Mouse (Mus musculus) stomach, embryonic 14.5 days (tissue): ENCODE data around the gene Rpl38. TPM values are rescaled to one million over a fixed set of nuclear protein-coding genes. Genes with fewer than 3 reads are reported as not detected.
A peak's percentile ranks its signal among the peaks of the same experiment; 100 is the strongest.

Experiments
- ATAC-seq: fragments of 200-750 bp; cut with Nextera tagmentation; 2 replicates; pipeline ENCODE4 v1.8.0; 2017; ENCODE audit warnings: low read depth, moderate TSS enrichment; ENCODE audit not compliant: insufficient number of reproducible peaks, insufficient read depth, low FRiP score
- H3K27ac ChIP-seq: fragments of 300-500 bp; sonication (generic); 2 replicates; pipeline ENCODE4 v1.5.1; 2014; ENCODE audit warnings: mild to moderate bottlenecking, low read length, moderate library complexity, mixed read lengths
- H3K27me3 ChIP-seq: fragments of 300-500 bp; sonication (generic); 2 replicates; pipeline ENCODE4 v1.6.1; 2014; ENCODE audit warnings: low read length, control low read depth, mixed read lengths; ENCODE audit not compliant: control insufficient read depth, insufficient read depth
- H3K36me3 ChIP-seq: fragments of 300-500 bp; sonication (generic); 2 replicates; pipeline ENCODE4 v1.6.1; 2014; ENCODE audit warnings: mild to moderate bottlenecking, control low read depth, low read length, moderate library complexity, mixed read lengths; ENCODE audit not compliant: control insufficient read depth, insufficient read depth
- H3K4me1 ChIP-seq: fragments of 300-500 bp; sonication (generic); 2 replicates; pipeline ENCODE4 v1.6.1; 2014; ENCODE audit warnings: low read length, control low read depth, mixed read lengths; ENCODE audit not compliant: control insufficient read depth, insufficient read depth
- H3K4me2 ChIP-seq: fragments of 300-500 bp; sonication (generic); replicated peaks from 2 replicates; pipeline ENCODE4 v1.6.1; 2014; ENCODE audit warnings: low read depth, low read length, control low read depth
- H3K4me3 ChIP-seq: fragments of 300-500 bp; sonication (generic); 2 replicates; pipeline ENCODE4 v1.5.1; 2014; ENCODE audit warnings: low read depth, low read length, control low read depth
- H3K9ac ChIP-seq: fragments of 300-500 bp; sonication (generic); replicated peaks from 2 replicates; pipeline ENCODE4 v1.6.1; 2014; ENCODE audit warnings: low read depth, mild to moderate bottlenecking, control low read depth, low read length, moderate library complexity, mixed read lengths
- H3K9me3 ChIP-seq: fragments of 300-500 bp; sonication (generic); 2 replicates; pipeline ENCODE4 v1.6.1; 2016; ENCODE audit warnings: low read depth, low read length, control low read depth; ENCODE audit not compliant: control insufficient read depth
- WGBS: fragments of 180-500 bp; shearing (Covaris S2); extraction: QIAGEN DNeasy Blood & Tissue Kit; methylation state at CpG from one replicate; pipeline ENCODE4 v1.1.7; 2014; 5-methylcytosine and 5-hydroxymethylcytosine counted together
- polyA plus RNA-seq: library from polyadenylated mRNA; unstranded; fragments of >200 nt; fragmentation: Nextera tagmentation; extraction: Ambion mirVana; gene quantifications from 2 replicates; pipeline ENCODE4 v1.2.1, GENCODE M21; 2014

The Rpl38 gene
- polyA plus RNA-seq, 1 experiment from 2014 or later: 1,057 TPM

DNA sequence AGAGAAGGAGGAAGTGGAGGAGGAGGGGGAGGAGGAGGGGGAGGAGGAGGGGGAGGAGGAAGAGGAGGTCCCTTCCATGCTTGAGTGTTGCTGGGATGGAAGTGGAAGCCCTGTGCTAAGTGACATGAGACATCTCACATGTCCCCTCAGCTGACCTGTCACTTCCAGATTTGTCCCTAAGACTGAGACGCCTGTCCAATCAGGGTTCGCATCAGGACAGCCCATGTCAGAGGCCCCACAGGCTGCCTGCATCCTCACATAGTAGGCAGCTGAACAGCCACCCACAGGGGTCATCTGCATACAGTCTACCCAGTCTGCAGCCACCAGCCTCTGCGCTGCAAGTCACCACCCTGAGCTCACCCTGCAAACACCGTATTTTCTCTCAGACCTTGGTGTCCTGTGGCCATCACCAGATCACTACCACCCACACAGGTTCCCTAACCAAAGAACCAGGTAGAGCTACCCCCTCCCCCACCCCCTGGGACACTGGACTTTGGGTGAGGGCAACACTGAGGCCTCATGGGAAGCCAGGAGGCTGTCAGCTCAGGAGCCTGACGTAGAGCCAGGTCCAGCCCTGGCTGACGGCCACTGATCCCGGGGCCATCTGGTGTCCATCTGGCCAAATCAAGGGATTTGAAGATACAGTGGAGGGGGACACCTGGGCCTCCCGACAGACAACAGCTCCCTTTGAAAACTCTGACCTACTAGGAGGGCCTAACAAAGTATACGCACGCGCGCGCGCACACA, 16.5 kb downstream of the Rpl38 start:
- Histone ChIP-seq H3K36me3 (no peaks in the 10 kb centered on the region), H3K27ac (no peak overlapping the region), H3K4me2 (no peak overlapping the region), H3K9ac (no peak overlapping the region), H3K27me3 (no peaks in the 10 kb centered on the region), H3K9me3 (no peaks in the 10 kb centered on the region), H3K4me1 (peaks cover 22% of the 10 kb centered on the region), H3K4me3 (no peak overlapping the region)
- ATAC-seq: no peak
- 69% methylated on average over 14 of the region's 14 CpGs for WGBS

- no peak overlapping the region for H3K27ac ChIP-seq
- H3K4me2 ChIP-seq: no peak overlapping the region
- no peaks in the 10 kb centered on the region for H3K9me3 ChIP-seq
- ATAC-seq: no peak
- no peaks in the 10 kb centered on the region for H3K36me3 ChIP-seq
- peaks cover 16% of the 10 kb centered on the region for H3K4me1 ChIP-seq
- no peaks in the 10 kb centered on the region for H3K27me3 ChIP-seq
- no peak overlapping the region for H3K4me3 ChIP-seq
- 72% methylated on average over 9 of the region's 9 CpGs for WGBS
- H3K9ac ChIP-seq: no peak overlapping the region
Measured at GRCm38 (mm10) chr11:114685526-114686040, 17.3 kb downstream of the Rpl38 start.

DNA sequence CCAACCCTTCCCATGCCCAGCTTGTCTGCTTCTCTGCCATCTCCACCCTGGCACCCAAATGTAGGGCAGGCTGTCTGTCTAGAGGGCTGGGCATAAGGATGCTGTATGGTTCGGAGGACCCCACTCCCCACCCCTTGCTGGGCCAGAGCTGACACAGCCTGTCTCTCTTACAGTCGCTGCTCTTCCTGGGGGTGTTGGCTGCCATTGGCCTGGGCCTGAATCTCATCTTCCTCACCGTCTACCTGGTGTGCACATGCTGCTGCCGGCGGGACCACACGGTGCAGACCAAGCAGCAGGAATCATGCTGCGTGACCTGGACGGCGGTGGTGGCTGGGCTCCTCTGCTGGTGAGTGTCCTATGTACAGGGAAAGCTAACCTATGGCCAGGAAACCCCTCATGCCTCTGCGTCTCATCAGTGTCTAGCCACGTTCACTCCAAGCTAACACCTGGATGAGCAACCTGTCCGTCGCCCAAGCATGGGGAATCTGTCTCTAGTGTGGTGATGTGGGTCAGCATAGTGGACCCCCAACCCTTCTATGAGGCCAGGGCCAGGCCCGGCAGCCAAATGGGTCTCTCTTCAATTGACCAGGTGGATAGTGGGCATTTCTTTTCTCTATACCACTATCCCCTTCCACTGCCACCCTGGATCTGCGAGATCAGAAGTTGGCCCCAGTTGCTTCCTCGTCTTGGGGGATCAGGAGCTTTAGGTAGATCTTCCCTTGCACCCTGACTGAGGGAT, 18.1 kb downstream of the Rpl38 start:
- ATAC-seq: no peak
- Histone ChIP-seq H3K4me3 (no peak overlapping the region), H3K27me3 (no peaks in the 10 kb centered on the region), H3K27ac (no peak overlapping the region), H3K9ac (no peak overlapping the region), H3K9me3 (no peaks in the 10 kb centered on the region), H3K36me3 (no peaks in the 10 kb centered on the region), H3K4me1 (peaks cover 11% of the 10 kb centered on the region; the same call in 1 of the 2 replicates), H3K4me2 (no peak overlapping the region)
- 89% methylated on average over 16 of the region's 16 CpGs for WGBS

DNA sequence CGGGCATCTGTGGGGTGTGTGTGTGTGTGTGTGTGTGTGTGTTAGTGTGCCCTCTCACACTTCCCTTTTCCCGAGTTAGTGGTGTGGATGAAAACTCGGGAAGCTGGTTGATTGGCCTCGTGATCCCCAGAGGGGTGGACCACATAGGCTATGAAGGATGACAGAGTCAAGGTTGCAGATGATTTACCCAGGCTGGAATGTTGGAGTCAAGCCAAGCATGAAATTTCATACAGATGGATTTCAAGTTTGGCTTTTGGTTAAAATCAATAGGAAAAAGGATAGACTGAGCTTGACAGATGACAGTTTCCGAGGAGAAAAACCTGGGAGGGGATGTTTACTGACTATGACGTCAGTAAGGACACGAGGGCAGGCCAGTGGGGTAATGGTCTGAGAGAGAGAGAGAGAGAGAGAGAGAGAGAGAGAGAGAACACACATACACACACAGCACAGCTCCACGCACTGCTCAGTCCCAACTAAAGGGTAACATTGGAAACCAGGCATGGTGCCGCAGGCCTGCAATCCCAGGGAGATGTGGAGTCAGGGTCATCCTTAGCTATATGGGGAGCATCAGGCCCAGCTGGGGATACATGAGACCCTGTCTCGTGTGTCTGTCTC, 19.4 kb downstream of the Rpl38 start:
- H3K4me3 ChIP-seq: no peak overlapping the region
- no peak overlapping the region for H3K4me2 ChIP-seq
- WGBS: 28% methylated on average over 10 of the region's 10 CpGs
- no peaks in the 10 kb centered on the region for H3K27me3 ChIP-seq
- peak overlapping the region; percentile 52; the same call in 1 of the 2 replicates for H3K27ac ChIP-seq
- no peak overlapping the region for H3K9ac ChIP-seq
- peak; percentile 15; the same call in 1 of the 2 replicates for ATAC-seq
- H3K9me3 ChIP-seq: no peaks in the 10 kb centered on the region
- no peaks in the 10 kb centered on the region for H3K36me3 ChIP-seq
- peaks cover 11% of the 10 kb centered on the region; the same call in 1 of the 2 replicates for H3K4me1 ChIP-seq

GRCm38 (mm10) chr11:114688729-114689128, 20.4 kb downstream of the Rpl38 start:
- Histone ChIP-seq H3K4me1 (peaks cover 11% of the 10 kb centered on the region; the same call in 1 of the 2 replicates), H3K4me3 (no peak overlapping the region), H3K27me3 (no peaks in the 10 kb centered on the region), H3K9me3 (no peaks in the 10 kb centered on the region), H3K36me3 (no peaks in the 10 kb centered on the region), H3K9ac (no peak overlapping the region), H3K4me2 (no peak overlapping the region), H3K27ac (no peak overlapping the region)
- no peak for ATAC-seq
- 94% methylated on average over 2 of the region's 3 CpGs for WGBS

DNA sequence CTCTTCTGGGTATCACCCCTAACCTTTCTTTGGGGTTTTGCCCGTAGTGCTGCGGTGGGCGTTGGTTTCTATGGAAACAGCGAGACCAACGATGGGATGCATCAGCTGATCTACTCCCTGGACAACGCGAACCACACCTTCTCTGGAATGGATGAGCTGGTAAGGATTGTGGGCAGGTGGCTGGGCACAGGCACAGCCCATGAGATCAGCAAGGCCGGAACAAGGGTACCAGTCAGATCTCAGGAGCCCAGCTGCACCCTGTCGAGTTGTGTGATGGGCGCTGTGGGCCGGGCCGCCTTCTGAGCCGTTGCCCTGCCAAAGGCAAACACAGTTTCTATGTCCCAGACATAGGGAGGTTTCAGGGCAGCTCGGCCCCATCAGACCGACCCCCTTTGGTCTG, 21.9 kb downstream of the Rpl38 start:
- peaks cover 5% of the 10 kb centered on the region; the same call in 1 of the 2 replicates for H3K4me1 ChIP-seq
- H3K9me3 ChIP-seq: no peaks in the 10 kb centered on the region
- H3K4me2 ChIP-seq: no peak overlapping the region
- H3K27me3 ChIP-seq: no peaks in the 10 kb centered on the region
- no peak for ATAC-seq
- 85% methylated on average over 15 of the region's 15 CpGs for WGBS
- no peak overlapping the region for H3K9ac ChIP-seq
- H3K36me3 ChIP-seq: no peaks in the 10 kb centered on the region
- H3K27ac ChIP-seq: no peak overlapping the region
- H3K4me3 ChIP-seq: no peak overlapping the region

DNA sequence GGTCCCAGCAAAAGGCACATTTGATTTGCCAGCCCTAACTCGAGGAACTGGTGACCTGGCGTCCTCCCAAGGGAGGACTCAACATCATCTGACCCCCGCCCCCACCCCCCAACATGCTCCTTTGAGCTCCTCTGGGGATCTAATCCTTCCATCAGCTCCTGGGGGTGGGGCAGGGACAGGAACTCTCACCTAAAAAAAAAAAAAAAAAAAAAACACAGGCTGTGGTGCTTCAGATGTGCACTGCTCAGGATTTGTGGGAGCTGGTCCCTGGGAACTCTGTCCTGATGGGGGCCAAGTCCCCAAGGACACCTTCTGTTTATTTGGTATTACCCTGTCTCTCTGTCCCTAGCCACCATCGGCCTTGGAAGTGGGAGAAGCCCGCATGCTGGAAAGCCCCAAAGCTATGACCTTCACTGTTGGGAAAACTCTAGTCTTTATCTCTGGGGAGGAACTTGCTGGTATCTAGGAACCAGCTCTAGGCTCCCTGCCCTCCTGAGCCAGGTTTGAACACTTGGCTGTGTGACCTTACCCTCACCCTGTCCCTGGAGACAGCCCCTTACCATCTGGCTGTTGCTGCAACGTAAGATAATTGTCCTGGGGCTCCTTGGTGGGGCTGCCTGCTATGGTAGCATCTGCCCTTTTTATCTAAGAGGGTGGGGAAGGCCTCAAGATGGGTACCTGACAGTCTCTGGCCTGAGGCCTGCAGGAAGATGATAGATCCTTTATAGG, 23.3 kb downstream of the Rpl38 start:
- Histone ChIP-seq H3K9me3 (no peaks in the 10 kb centered on the region), H3K27ac (no peak overlapping the region), H3K4me2 (no peak overlapping the region), H3K36me3 (no peaks in the 10 kb centered on the region), H3K9ac (no peak overlapping the region), H3K4me1 (no peaks in the 10 kb centered on the region), H3K4me3 (no peak overlapping the region), H3K27me3 (no peaks in the 10 kb centered on the region)
- whole genome bisulfite sequencing: 59% methylated on average over 6 of the region's 6 CpGs
- no peak for ATAC-seq

DNA sequence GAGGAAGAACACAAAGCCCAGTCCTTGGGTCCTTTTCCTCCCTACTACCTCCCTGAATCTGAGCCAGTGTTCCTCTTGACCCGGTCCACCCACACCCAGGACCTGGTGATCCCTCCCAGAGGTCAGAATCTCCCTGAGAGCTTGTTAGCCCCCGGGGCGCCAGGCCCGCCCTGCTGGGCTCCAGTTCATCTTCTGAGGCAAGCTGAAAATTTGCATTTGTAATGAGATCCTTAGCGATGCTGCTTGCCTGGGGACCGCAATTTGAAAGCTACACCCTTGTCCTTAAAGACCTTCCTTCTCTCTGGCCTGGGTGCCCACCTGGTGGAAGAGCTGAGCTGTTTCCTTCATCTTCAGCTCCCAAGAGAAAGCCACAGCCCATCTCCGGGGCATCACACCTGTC, 24.3 kb downstream of the Rpl38 start:
- Histone ChIP-seq H3K9me3 (no peaks in the 10 kb centered on the region), H3K4me3 (no peak overlapping the region), H3K36me3 (no peaks in the 10 kb centered on the region), H3K4me2 (no peak overlapping the region), H3K27ac (no peak overlapping the region), H3K27me3 (no peaks in the 10 kb centered on the region), H3K4me1 (no peaks in the 10 kb centered on the region), H3K9ac (no peak overlapping the region)
- ATAC-seq: no peak
- 56% methylated on average over 7 of the region's 7 CpGs for WGBS
